Mouse (Mus musculus) bone marrow macrophage, adult 2 months (primary cell): ENCODE results near the gene Pdia5. TPM values are rescaled to one million over a fixed set of nuclear protein-coding genes. Genes with fewer than 3 reads are reported as not detected.

ENCODE experiments used
- H3K27ac ChIP-seq: 2 replicates; pipeline ENCODE4 v1.5.1; 2012; ENCODE audit warnings: low read depth, low read length; ENCODE audit not compliant: insufficient read depth
- H3K4me1 ChIP-seq: 2 replicates; pipeline ENCODE4 v1.6.1; 2012; ENCODE audit warnings: low read length; ENCODE audit not compliant: control insufficient read depth, insufficient read depth
- H3K4me3 ChIP-seq: 2 replicates; pipeline ENCODE4 v1.5.1; 2012; ENCODE audit warnings: mild to moderate bottlenecking, low read length, moderate library complexity; ENCODE audit not compliant: insufficient read depth
- CTCF ChIP-seq: IDR thresholded peaks from 2 replicates; pipeline ENCODE4 v1.5.1; 2012; ENCODE audit warnings: low read depth, mild to moderate bottlenecking, low read length, moderate library complexity
- POLR2A ChIP-seq: IDR thresholded peaks from 2 replicates; pipeline ENCODE4 v1.6.1; 2012; ENCODE audit warnings: mild to moderate bottlenecking, low read depth, low read length, borderline replicate concordance
- polyA plus RNA-seq: library from polyadenylated mRNA; stranded (reverse); fragments of >200 nt; gene quantifications from 2 replicates; pipeline ENCODE4 v1.2.4, GENCODE M21; 2012; ENCODE audit not compliant: missing spikeins, insufficient read depth, insufficient read length

Pdia5 gene
- polyA plus RNA-seq, 1 experiment, result 1.7 TPM

GRCm38 (mm10) chr16:35508581-35508980 lies 17.9 kb upstream of the Pdia5 start:
- Histone ChIP-seq H3K4me1 (no peaks in the 10 kb centered on the region), H3K4me3 (no peak overlapping the region), H3K27ac (no peak overlapping the region)
- TF ChIP-seq POLR2A (no peak), CTCF (no peak)

- Histone ChIP-seq H3K27ac (no peak overlapping the region), H3K4me3 (no peak overlapping the region), H3K4me1 (no peaks in the 10 kb centered on the region)
- TF ChIP-seq POLR2A (no peak), CTCF (no peak)
Measured at GRCm38 (mm10) chr16:35505786-35506185, 15.1 kb upstream of the Pdia5 start.

- no peak overlapping the region for H3K27ac ChIP-seq
- no peaks in the 10 kb centered on the region for H3K4me1 ChIP-seq
- no peak overlapping the region for H3K4me3 ChIP-seq
- TF ChIP-seq POLR2A (no peak), CTCF (no peak)
Measured at GRCm38 (mm10) chr16:35504266-35504665, 13.6 kb upstream of the Pdia5 start.

GRCm38 (mm10) chr16:35502456-35502855 lies 11.8 kb upstream of the Pdia5 start:
- no peak for TF ChIP-seq CTCF
- no peak for TF ChIP-seq POLR2A
- Histone ChIP-seq H3K4me3 (no peak overlapping the region), H3K27ac (no peak overlapping the region), H3K4me1 (no peaks in the 10 kb centered on the region)

- Histone ChIP-seq H3K4me3 (no peak overlapping the region), H3K27ac (no peak overlapping the region), H3K4me1 (no peaks in the 10 kb centered on the region)
- no peak for TF ChIP-seq POLR2A
- no peak for TF ChIP-seq CTCF
Measured at GRCm38 (mm10) chr16:35501106-35501760, 10.6 kb upstream of the Pdia5 start.

GRCm38 (mm10) chr16:35500342-35500741 lies 9.7 kb upstream of the Pdia5 start:
- Histone ChIP-seq H3K4me3 (no peak overlapping the region), H3K27ac (no peak overlapping the region), H3K4me1 (no peaks in the 10 kb centered on the region)
- TF ChIP-seq POLR2A (no peak), CTCF (no peak)

- Histone ChIP-seq H3K4me3 (peak overlapping the region; percentile 87), H3K4me1 (peaks cover 3% of the 10 kb centered on the region), H3K27ac (no peak overlapping the region)
- TF ChIP-seq POLR2A (no peak), CTCF (no peak)
Measured at GRCm38 (mm10) chr16:35489793-35490192, 880 bp downstream of the Pdia5 start.

GRCm38 (mm10) chr16:35489066-35489718 lies 1.5 kb downstream of the Pdia5 start:
- Histone ChIP-seq H3K27ac (no peak overlapping the region), H3K4me1 (peaks cover 3% of the 10 kb centered on the region), H3K4me3 (peak overlapping the region; percentile 87; the same call in 1 of the 2 replicates)
- no peak for TF ChIP-seq CTCF
- TF ChIP-seq POLR2A, result no peak

GRCm38 (mm10) chr16:35487776-35488175 lies 2.9 kb downstream of the Pdia5 start:
- Histone ChIP-seq H3K4me1 (peaks cover 3% of the 10 kb centered on the region), H3K27ac (no peak overlapping the region), H3K4me3 (no peak overlapping the region)
- TF ChIP-seq POLR2A (no peak), CTCF (no peak)

GRCm38 (mm10) chr16:35487056-35487455 lies 3.6 kb downstream of the Pdia5 start:
- no peak overlapping the region for H3K4me3 ChIP-seq
- TF ChIP-seq POLR2A (no peak), CTCF (no peak)
- peaks cover 3% of the 10 kb centered on the region for H3K4me1 ChIP-seq
- no peak overlapping the region for H3K27ac ChIP-seq
